Mouse (Mus musculus): ENCODE results near the gene Pdrg1. TPM values are rescaled to one million over a fixed set of nuclear protein-coding genes. Genes with fewer than 3 reads are reported as not detected.

The Pdrg1 gene
- polyA plus RNA-seq (2015; fragmentation: Nextera tagmentation; extraction: Ambion mirVana), result 92.6 and 94.1 TPM in 2 replicates

GRCm38 (mm10) chr2:153014758-153015593 lies at the start of gene Pdrg1:
Gene Pdrg1 (minus strand): TSS chr2:153015427.
- no peak within 1 kb of the TSS for H3K27ac ChIP-seq (ENCODE audit: low read length)
- H3K4me1 ChIP-seq (ENCODE audit: control insufficient read depth, insufficient read depth, low read length), result peaks cover 8% of the 10 kb centered on the region
- H3K27me3 ChIP-seq (replicated peaks; ENCODE audit: control insufficient read depth, insufficient read depth, low read length), result no peaks in the 10 kb centered on the region
- ATAC-seq, result peak; percentile 97
- H3K9me3 ChIP-seq (ENCODE audit: control insufficient read depth, low read length), result no peaks in the 10 kb centered on the region
- WGBS, result 1% methylated on average over 54 of the region's 54 CpGs
- H3K9ac ChIP-seq (ENCODE audit: low read depth, low read length), result peak within 1 kb of the TSS; percentile 87
- H3K4me2 ChIP-seq (ENCODE audit: low read depth, low read length), result peak within 1 kb of the TSS; percentile 81
- peaks cover 9% of the 10 kb centered on the region; the same call in 1 of the 2 replicates for H3K36me3 ChIP-seq (ENCODE audit: control insufficient read depth, insufficient read depth, low read length)
- peak within 1 kb of the TSS; percentile 88 for H3K4me3 ChIP-seq (ENCODE audit: low read length)

DNA sequence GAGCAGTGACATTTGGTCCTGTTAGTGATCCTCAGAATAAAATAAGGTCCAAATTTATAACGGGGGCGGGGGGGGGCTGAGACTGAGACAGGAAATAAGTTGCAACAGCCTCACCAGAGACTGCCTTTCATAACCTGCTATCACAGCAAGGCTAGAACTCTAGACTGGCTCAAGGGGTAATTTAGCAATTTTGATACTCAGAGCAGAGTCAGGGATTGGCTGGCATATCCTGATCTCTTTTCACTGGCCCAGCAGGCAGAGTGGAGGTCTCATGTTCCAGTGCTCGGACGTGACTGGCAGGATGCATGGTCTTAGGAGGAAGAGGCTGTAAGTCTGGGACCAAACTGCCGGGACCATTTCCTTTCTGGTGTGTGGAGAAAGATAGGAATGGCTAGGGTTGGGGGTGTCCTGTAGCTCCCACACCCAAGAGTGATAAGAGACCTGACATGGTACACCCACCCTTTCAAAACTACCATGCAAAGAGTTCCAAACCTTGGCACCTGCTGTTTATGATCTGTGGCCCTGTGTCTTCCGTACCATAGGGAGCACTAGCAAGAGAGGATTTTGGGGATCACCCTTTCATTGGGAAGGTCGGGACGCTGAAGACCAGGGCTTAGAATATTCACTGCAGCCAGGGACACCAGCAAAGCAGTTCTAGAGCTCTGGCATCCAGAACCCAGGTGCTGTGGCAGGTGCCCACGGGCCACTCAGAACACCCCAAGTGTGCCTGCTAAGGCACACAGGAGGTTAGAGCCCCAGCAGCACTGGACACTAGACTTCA lies 49.2 kb upstream of the Pdrg1 start:
- no peak overlapping the region for H3K4me3 ChIP-seq (ENCODE audit: low read length)
- no peaks in the 10 kb centered on the region for H3K4me1 ChIP-seq (ENCODE audit: control insufficient read depth, insufficient read depth, low read length)
- ATAC-seq, result no peak
- H3K27me3 ChIP-seq (replicated peaks; ENCODE audit: control insufficient read depth, insufficient read depth, low read length), result peaks cover 11% of the 10 kb centered on the region
- 75% methylated on average over 9 of the region's 9 CpGs for WGBS
- H3K4me2 ChIP-seq (ENCODE audit: low read depth, low read length), result no peak overlapping the region
- no peak overlapping the region for H3K9ac ChIP-seq (ENCODE audit: low read depth, low read length)
- H3K36me3 ChIP-seq (ENCODE audit: control insufficient read depth, insufficient read depth, low read length), result no peaks in the 10 kb centered on the region
- no peaks in the 10 kb centered on the region for H3K9me3 ChIP-seq (ENCODE audit: control insufficient read depth, low read length)
- no peak overlapping the region for H3K27ac ChIP-seq (ENCODE audit: low read length)

- Histone ChIP-seq H3K9me3 (ENCODE audit: control insufficient read depth, low read length) (no peaks in the 10 kb centered on the region), H3K27ac (ENCODE audit: low read length) (no peak overlapping the region), H3K9ac (ENCODE audit: low read depth, low read length) (no peak overlapping the region), H3K4me2 (ENCODE audit: low read depth, low read length) (no peak overlapping the region), H3K36me3 (ENCODE audit: control insufficient read depth, insufficient read depth, low read length) (no peaks in the 10 kb centered on the region), H3K4me1 (ENCODE audit: control insufficient read depth, insufficient read depth, low read length) (no peaks in the 10 kb centered on the region), H3K27me3 (replicated peaks; ENCODE audit: control insufficient read depth, insufficient read depth, low read length) (peaks cover 8% of the 10 kb centered on the region), H3K4me3 (ENCODE audit: low read length) (no peak overlapping the region)
- WGBS, result 51% methylated on average over 3 of the region's 3 CpGs
- ATAC-seq, result no peak
Measured at GRCm38 (mm10) chr2:153063394-153063793, 48.2 kb upstream of the Pdrg1 start.

GRCm38 (mm10) chr2:153060216-153060615 lies 45.0 kb upstream of the Pdrg1 start:
- Histone ChIP-seq H3K4me1 (ENCODE audit: control insufficient read depth, insufficient read depth, low read length) (no peaks in the 10 kb centered on the region), H3K9me3 (ENCODE audit: control insufficient read depth, low read length) (no peaks in the 10 kb centered on the region), H3K4me3 (ENCODE audit: low read length) (no peak overlapping the region), H3K36me3 (ENCODE audit: control insufficient read depth, insufficient read depth, low read length) (no peaks in the 10 kb centered on the region), H3K4me2 (ENCODE audit: low read depth, low read length) (no peak overlapping the region), H3K27me3 (replicated peaks; ENCODE audit: control insufficient read depth, insufficient read depth, low read length) (no peaks in the 10 kb centered on the region), H3K27ac (ENCODE audit: low read length) (no peak overlapping the region), H3K9ac (ENCODE audit: low read depth, low read length) (no peak overlapping the region)
- ATAC-seq, result no peak
- 79% methylated on average over 7 of the region's 7 CpGs for WGBS

DNA sequence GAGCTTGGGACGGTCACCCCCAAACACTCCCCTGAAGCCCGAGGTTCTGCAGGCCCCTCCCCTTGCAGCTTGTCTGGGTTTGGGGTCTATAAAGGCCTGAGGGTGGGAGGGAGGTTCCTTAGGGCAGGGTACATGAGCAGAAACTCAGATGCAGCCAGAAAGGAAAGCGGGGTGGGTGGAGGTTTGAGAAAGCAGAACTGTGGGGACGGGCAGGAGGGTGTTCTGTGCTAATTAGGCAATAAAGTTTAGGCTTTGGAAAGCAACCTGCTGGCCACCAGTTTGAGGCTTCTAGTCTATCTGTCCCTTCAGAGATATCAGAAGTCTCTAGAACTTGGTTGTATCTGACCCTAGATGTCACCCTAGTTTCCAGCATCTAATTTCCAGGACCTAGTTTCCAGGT lies 43.1 kb upstream of the Pdrg1 start:
- WGBS, result 77% methylated on average over 4 of the region's 4 CpGs
- ATAC-seq, result no peak
- H3K27ac ChIP-seq (ENCODE audit: low read length), result no peak overlapping the region
- no peaks in the 10 kb centered on the region for H3K36me3 ChIP-seq (ENCODE audit: control insufficient read depth, insufficient read depth, low read length)
- H3K9ac ChIP-seq (ENCODE audit: low read depth, low read length), result no peak overlapping the region
- no peak overlapping the region for H3K4me2 ChIP-seq (ENCODE audit: low read depth, low read length)
- no peaks in the 10 kb centered on the region for H3K4me1 ChIP-seq (ENCODE audit: control insufficient read depth, insufficient read depth, low read length)
- H3K27me3 ChIP-seq (replicated peaks; ENCODE audit: control insufficient read depth, insufficient read depth, low read length), result peaks cover 12% of the 10 kb centered on the region
- H3K9me3 ChIP-seq (ENCODE audit: control insufficient read depth, low read length), result no peaks in the 10 kb centered on the region
- H3K4me3 ChIP-seq (ENCODE audit: low read length), result no peak overlapping the region

- Histone ChIP-seq H3K9me3 (ENCODE audit: control insufficient read depth, low read length) (no peaks in the 10 kb centered on the region), H3K27me3 (replicated peaks; ENCODE audit: control insufficient read depth, insufficient read depth, low read length) (peaks cover 34% of the 10 kb centered on the region), H3K27ac (ENCODE audit: low read length) (no peak overlapping the region), H3K4me1 (ENCODE audit: control insufficient read depth, insufficient read depth, low read length) (no peaks in the 10 kb centered on the region; the same call in 1 of the 2 replicates), H3K4me2 (ENCODE audit: low read depth, low read length) (no peak overlapping the region), H3K9ac (ENCODE audit: low read depth, low read length) (no peak overlapping the region), H3K36me3 (ENCODE audit: control insufficient read depth, insufficient read depth, low read length) (no peaks in the 10 kb centered on the region), H3K4me3 (ENCODE audit: low read length) (no peak overlapping the region)
- WGBS, result 57% methylated on average over 6 of the region's 6 CpGs
- no peak for ATAC-seq
Measured at GRCm38 (mm10) chr2:153055270-153055920, 40.2 kb upstream of the Pdrg1 start.

GRCm38 (mm10) chr2:153053896-153054295 lies 38.7 kb upstream of the Pdrg1 start:
- H3K27ac ChIP-seq (ENCODE audit: low read length), result no peak overlapping the region
- no peaks in the 10 kb centered on the region for H3K9me3 ChIP-seq (ENCODE audit: control insufficient read depth, low read length)
- H3K9ac ChIP-seq (ENCODE audit: low read depth, low read length), result no peak overlapping the region
- H3K4me2 ChIP-seq (ENCODE audit: low read depth, low read length), result no peak overlapping the region
- H3K4me3 ChIP-seq (ENCODE audit: low read length), result no peak overlapping the region
- H3K36me3 ChIP-seq (ENCODE audit: control insufficient read depth, insufficient read depth, low read length), result no peaks in the 10 kb centered on the region
- H3K27me3 ChIP-seq (replicated peaks; ENCODE audit: control insufficient read depth, insufficient read depth, low read length), result peaks cover 34% of the 10 kb centered on the region
- ATAC-seq, result no peak
- 85% methylated on average over 8 of the region's 8 CpGs for WGBS
- no peaks in the 10 kb centered on the region; the same call in 1 of the 2 replicates for H3K4me1 ChIP-seq (ENCODE audit: control insufficient read depth, insufficient read depth, low read length)

DNA sequence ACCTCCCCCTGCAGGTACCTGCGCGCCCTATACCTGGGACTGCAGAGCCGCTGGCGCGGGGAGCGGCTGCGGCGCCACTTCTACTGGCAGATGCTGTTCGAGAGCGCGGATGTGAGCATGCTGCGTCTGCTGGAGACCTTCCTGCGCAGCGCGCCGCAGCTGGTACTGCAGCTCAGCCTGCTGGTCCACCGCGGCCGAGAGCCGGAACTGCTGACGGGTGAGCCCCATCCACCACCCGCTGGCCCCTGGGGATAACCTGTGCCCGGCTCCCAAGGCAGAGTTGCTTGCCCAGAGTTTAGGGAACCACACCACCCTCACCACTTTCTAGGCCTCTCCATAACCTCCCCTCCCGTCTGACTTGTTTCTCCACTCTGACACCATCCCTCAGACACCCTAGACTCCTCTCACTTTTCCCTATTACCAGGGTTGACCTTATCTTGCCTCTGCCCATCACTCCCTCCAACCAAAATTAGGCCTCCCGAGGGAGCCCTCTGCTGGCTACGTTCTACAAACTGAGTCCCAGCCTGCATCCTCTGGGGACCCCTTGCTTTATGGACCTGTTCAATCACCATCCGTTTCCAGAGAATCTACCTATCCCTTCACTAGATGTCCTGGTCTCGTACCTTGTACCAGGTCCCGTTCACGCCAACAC lies 37.6 kb upstream of the Pdrg1 start:
- Histone ChIP-seq H3K4me2 (ENCODE audit: low read depth, low read length) (no peak overlapping the region), H3K27ac (ENCODE audit: low read length) (no peak overlapping the region), H3K36me3 (ENCODE audit: control insufficient read depth, insufficient read depth, low read length) (no peaks in the 10 kb centered on the region), H3K9ac (ENCODE audit: low read depth, low read length) (no peak overlapping the region), H3K27me3 (replicated peaks; ENCODE audit: control insufficient read depth, insufficient read depth, low read length) (peaks cover 34% of the 10 kb centered on the region), H3K4me3 (ENCODE audit: low read length) (no peak overlapping the region), H3K4me1 (ENCODE audit: control insufficient read depth, insufficient read depth, low read length) (no peaks in the 10 kb centered on the region; the same call in 1 of the 2 replicates), H3K9me3 (ENCODE audit: control insufficient read depth, low read length) (no peaks in the 10 kb centered on the region)
- no peak for ATAC-seq
- WGBS, result 6% methylated on average over 30 of the region's 30 CpGs

DNA sequence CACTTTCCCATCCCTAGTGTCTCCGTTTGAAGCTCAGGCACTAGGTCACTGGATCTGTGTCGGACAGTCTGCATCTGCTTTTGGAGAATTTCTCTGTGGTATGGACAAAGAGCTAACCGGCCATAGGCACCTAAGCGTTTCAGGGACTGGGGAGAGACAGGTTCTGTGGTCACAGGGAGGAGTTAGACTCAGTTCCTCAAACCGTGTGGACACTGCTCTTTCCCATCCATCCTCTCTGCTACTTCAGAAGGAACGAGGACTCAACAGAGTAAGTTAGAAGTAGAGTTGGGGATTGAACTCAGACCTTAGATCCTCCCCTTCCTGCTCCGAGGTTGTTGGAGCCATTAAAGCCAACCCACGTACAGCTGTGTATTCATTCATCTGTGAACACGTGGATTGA lies 36.3 kb upstream of the Pdrg1 start:
- no peaks in the 10 kb centered on the region for H3K9me3 ChIP-seq (ENCODE audit: control insufficient read depth, low read length)
- no peak overlapping the region for H3K27ac ChIP-seq (ENCODE audit: low read length)
- peaks cover 34% of the 10 kb centered on the region for H3K27me3 ChIP-seq (replicated peaks; ENCODE audit: control insufficient read depth, insufficient read depth, low read length)
- no peaks in the 10 kb centered on the region; the same call in 1 of the 2 replicates for H3K4me1 ChIP-seq (ENCODE audit: control insufficient read depth, insufficient read depth, low read length)
- no peak for ATAC-seq
- H3K4me2 ChIP-seq (ENCODE audit: low read depth, low read length), result no peak overlapping the region
- 75% methylated on average over 9 of the region's 9 CpGs for WGBS
- H3K4me3 ChIP-seq (ENCODE audit: low read length), result no peak overlapping the region
- H3K9ac ChIP-seq (ENCODE audit: low read depth, low read length), result no peak overlapping the region
- H3K36me3 ChIP-seq (ENCODE audit: control insufficient read depth, insufficient read depth, low read length), result no peaks in the 10 kb centered on the region
